Mouse (Mus musculus): ENCODE data around the gene Epha2. TPM values are rescaled to one million over a fixed set of nuclear protein-coding genes. Genes with fewer than 3 reads are reported as not detected.
A peak's percentile ranks its signal among the peaks of the same experiment; 100 is the strongest.

The Epha2 gene
- polyA plus RNA-seq, 1 experiment from 2014 or later = 1.9 TPM

GRCm38 (mm10) chr4:141279783-141280182 is 21.3 kb upstream of the Epha2 start:
- Histone ChIP-seq H3K27me3 (ENCODE audit: control insufficient read depth, insufficient read depth, low read length) (no peaks in the 10 kb centered on the region), H3K4me3 (ENCODE audit: control insufficient read depth in 1 of 2, insufficient read depth in 1 of 2, low read depth in 1 of 2, low read length in 2 of 2) (no peak overlapping the region), H3K9ac (ENCODE audit: low read length) (no peak overlapping the region), H3K36me3 (ENCODE audit: control insufficient read depth, insufficient read depth, low read length) (no peaks in the 10 kb centered on the region), H3K9me3 (ENCODE audit: control insufficient read depth, low read length) (no peaks in the 10 kb centered on the region), H3K4me2 (ENCODE audit: low read length) (no peak overlapping the region), H3K27ac (replicated peaks in 1 of 2; ENCODE audit: control insufficient read depth in 1 of 2, insufficient read depth in 1 of 2, low read depth in 2 of 2, low read length in 2 of 2) (no peak overlapping the region), H3K4me1 (ENCODE audit: control insufficient read depth in 2 of 2, insufficient read depth in 2 of 2, low read length in 2 of 2) (peaks cover 33 to 42% of the 10 kb centered on the region in 2 experiments)
- ATAC-seq (ENCODE audit: insufficient number of reproducible peaks, insufficient read depth, low FRiP score, low read depth) = no peak
- WGBS = 86% methylated on average over 6 of the region's 6 CpGs

GRCm38 (mm10) chr4:141280471-141280870 is 20.6 kb upstream of the Epha2 start:
- H3K27ac ChIP-seq (replicated peaks in 1 of 2; ENCODE audit: control insufficient read depth in 1 of 2, insufficient read depth in 1 of 2, low read depth in 2 of 2, low read length in 2 of 2) = no peak overlapping the region
- H3K4me3 ChIP-seq (ENCODE audit: control insufficient read depth in 1 of 2, insufficient read depth in 1 of 2, low read depth in 1 of 2, low read length in 2 of 2) = no peak overlapping the region
- H3K36me3 ChIP-seq (ENCODE audit: control insufficient read depth, insufficient read depth, low read length) = no peaks in the 10 kb centered on the region
- no peaks in the 10 kb centered on the region for H3K9me3 ChIP-seq (ENCODE audit: control insufficient read depth, low read length)
- no peak for ATAC-seq (ENCODE audit: insufficient number of reproducible peaks, insufficient read depth, low FRiP score, low read depth)
- H3K27me3 ChIP-seq (ENCODE audit: control insufficient read depth, insufficient read depth, low read length) = no peaks in the 10 kb centered on the region
- no peak overlapping the region for H3K9ac ChIP-seq (ENCODE audit: low read length)
- WGBS = 90% methylated on average over 1 of the region's 1 CpGs
- peaks cover 31 to 39% of the 10 kb centered on the region in 2 experiments for H3K4me1 ChIP-seq (ENCODE audit: control insufficient read depth in 2 of 2, insufficient read depth in 2 of 2, low read length in 2 of 2)
- H3K4me2 ChIP-seq (ENCODE audit: low read length) = no peak overlapping the region

GRCm38 (mm10) chr4:141281153-141281552 is 19.9 kb upstream of the Epha2 start:
- Histone ChIP-seq H3K4me3 (ENCODE audit: control insufficient read depth in 1 of 2, insufficient read depth in 1 of 2, low read depth in 1 of 2, low read length in 2 of 2) (no peak overlapping the region), H3K36me3 (ENCODE audit: control insufficient read depth, insufficient read depth, low read length) (no peaks in the 10 kb centered on the region), H3K27me3 (ENCODE audit: control insufficient read depth, insufficient read depth, low read length) (no peaks in the 10 kb centered on the region), H3K9me3 (ENCODE audit: control insufficient read depth, low read length) (no peaks in the 10 kb centered on the region), H3K4me2 (ENCODE audit: low read length) (no peak overlapping the region), H3K27ac (replicated peaks in 1 of 2; ENCODE audit: control insufficient read depth in 1 of 2, insufficient read depth in 1 of 2, low read depth in 2 of 2, low read length in 2 of 2) (no peak overlapping the region), H3K4me1 (ENCODE audit: control insufficient read depth in 2 of 2, insufficient read depth in 2 of 2, low read length in 2 of 2) (peaks cover 31 to 39% of the 10 kb centered on the region in 2 experiments), H3K9ac (ENCODE audit: low read length) (no peak overlapping the region)
- 50% methylated on average over 6 of the region's 6 CpGs for WGBS
- ATAC-seq (ENCODE audit: insufficient number of reproducible peaks, insufficient read depth, low FRiP score, low read depth) = no peak

GRCm38 (mm10) chr4:141281578-141281977 is 19.5 kb upstream of the Epha2 start:
- Histone ChIP-seq H3K36me3 (ENCODE audit: control insufficient read depth, insufficient read depth, low read length) (no peaks in the 10 kb centered on the region), H3K27ac (replicated peaks in 1 of 2; ENCODE audit: control insufficient read depth in 1 of 2, insufficient read depth in 1 of 2, low read depth in 2 of 2, low read length in 2 of 2) (no peak overlapping the region), H3K27me3 (ENCODE audit: control insufficient read depth, insufficient read depth, low read length) (no peaks in the 10 kb centered on the region), H3K4me3 (ENCODE audit: control insufficient read depth in 1 of 2, insufficient read depth in 1 of 2, low read depth in 1 of 2, low read length in 2 of 2) (no peak overlapping the region), H3K4me2 (ENCODE audit: low read length) (no peak overlapping the region), H3K4me1 (ENCODE audit: control insufficient read depth in 2 of 2, insufficient read depth in 2 of 2, low read length in 2 of 2) (peaks cover 32 to 39% of the 10 kb centered on the region in 2 experiments), H3K9me3 (ENCODE audit: control insufficient read depth, low read length) (no peaks in the 10 kb centered on the region), H3K9ac (ENCODE audit: low read length) (no peak overlapping the region)
- 45% methylated on average over 1 of the region's 1 CpGs for WGBS
- no peak for ATAC-seq (ENCODE audit: insufficient number of reproducible peaks, insufficient read depth, low FRiP score, low read depth)

- Histone ChIP-seq H3K4me3 (ENCODE audit: control insufficient read depth in 1 of 2, insufficient read depth in 1 of 2, low read depth in 1 of 2, low read length in 2 of 2) (no peak overlapping the region), H3K27me3 (ENCODE audit: control insufficient read depth, insufficient read depth, low read length) (no peaks in the 10 kb centered on the region), H3K36me3 (ENCODE audit: control insufficient read depth, insufficient read depth, low read length) (no peaks in the 10 kb centered on the region), H3K27ac (replicated peaks in 1 of 2; ENCODE audit: control insufficient read depth in 1 of 2, insufficient read depth in 1 of 2, low read depth in 2 of 2, low read length in 2 of 2) (no peak overlapping the region), H3K9ac (ENCODE audit: low read length) (no peak overlapping the region), H3K4me2 (ENCODE audit: low read length) (no peak overlapping the region), H3K9me3 (ENCODE audit: control insufficient read depth, low read length) (no peaks in the 10 kb centered on the region), H3K4me1 (ENCODE audit: control insufficient read depth in 2 of 2, insufficient read depth in 2 of 2, low read length in 2 of 2) (peaks cover 37 to 44% of the 10 kb centered on the region in 2 experiments)
- 70% methylated on average over 3 of the region's 3 CpGs for WGBS
- ATAC-seq (ENCODE audit: insufficient number of reproducible peaks, insufficient read depth, low FRiP score, low read depth) = no peak
Measured at GRCm38 (mm10) chr4:141282087-141282486, 19.0 kb upstream of the Epha2 start.

GRCm38 (mm10) chr4:141282623-141283022 is 18.4 kb upstream of the Epha2 start:
- H3K27ac ChIP-seq (replicated peaks in 1 of 2; ENCODE audit: control insufficient read depth in 1 of 2, insufficient read depth in 1 of 2, low read depth in 2 of 2, low read length in 2 of 2) = no peak overlapping the region
- WGBS = 70% methylated on average over 5 of the region's 5 CpGs
- H3K4me1 ChIP-seq (ENCODE audit: control insufficient read depth in 2 of 2, insufficient read depth in 2 of 2, low read length in 2 of 2) = peaks cover 42 to 46% of the 10 kb centered on the region in 2 experiments

GRCm38 (mm10) chr4:141283176-141283878 is 17.7 kb upstream of the Epha2 start:
- no peak for ATAC-seq (ENCODE audit: insufficient number of reproducible peaks, insufficient read depth, low FRiP score, low read depth)

More at GRCm38 (mm10) chr4:141282623-141283022, 18.4 kb upstream of the Epha2 start:
- ATAC-seq (ENCODE audit: insufficient number of reproducible peaks, insufficient read depth, low FRiP score, low read depth) = no peak
- H3K4me2 ChIP-seq (ENCODE audit: low read length) = no peak overlapping the region
- H3K4me3 ChIP-seq (ENCODE audit: control insufficient read depth in 1 of 2, insufficient read depth in 1 of 2, low read depth in 1 of 2, low read length in 2 of 2) = no peak overlapping the region
- no peaks in the 10 kb centered on the region for H3K9me3 ChIP-seq (ENCODE audit: control insufficient read depth, low read length)
- no peaks in the 10 kb centered on the region for H3K27me3 ChIP-seq (ENCODE audit: control insufficient read depth, insufficient read depth, low read length)
- H3K36me3 ChIP-seq (ENCODE audit: control insufficient read depth, insufficient read depth, low read length) = no peaks in the 10 kb centered on the region
- no peak overlapping the region for H3K9ac ChIP-seq (ENCODE audit: low read length)

More at GRCm38 (mm10) chr4:141283176-141283878, 17.7 kb upstream of the Epha2 start:
- Histone ChIP-seq H3K9ac (ENCODE audit: low read length) (no peak overlapping the region; the same call in 1 of the 2 replicates), H3K27ac (replicated peaks in 1 of 2; ENCODE audit: control insufficient read depth in 1 of 2, insufficient read depth in 1 of 2, low read depth in 2 of 2, low read length in 2 of 2) (0 out of 4 replicates have a peak overlapping the region, but pooled peaks of 1 of the 2 experiments have one; percentile 28), H3K4me3 (ENCODE audit: control insufficient read depth in 1 of 2, insufficient read depth in 1 of 2, low read depth in 1 of 2, low read length in 2 of 2) (no peak overlapping the region), H3K4me1 (ENCODE audit: control insufficient read depth in 2 of 2, insufficient read depth in 2 of 2, low read length in 2 of 2) (peaks cover 39 to 42% of the 10 kb centered on the region in 2 experiments), H3K36me3 (ENCODE audit: control insufficient read depth, insufficient read depth, low read length) (no peaks in the 10 kb centered on the region), H3K4me2 (ENCODE audit: low read length) (no peak overlapping the region), H3K9me3 (ENCODE audit: control insufficient read depth, low read length) (no peaks in the 10 kb centered on the region), H3K27me3 (ENCODE audit: control insufficient read depth, insufficient read depth, low read length) (peaks cover 3% of the 10 kb centered on the region; the same call in 1 of the 2 replicates)
- WGBS = 57% methylated on average over 12 of the region's 12 CpGs
